Mouse (Mus musculus) Patski (cell line): ENCODE results near the gene Mrpl16. TPM values are rescaled to one million over a fixed set of nuclear protein-coding genes. Genes with fewer than 3 reads are reported as not detected.
A peak's percentile ranks its signal among the peaks of the same experiment; 100 is the strongest.

Source experiments
- ATAC-seq: fragments of 100-300 bp; one replicate; pipeline ENCODE4 v1.8.0; 2021
- CTCF ChIA-PET: fragments of 350-600 bp; sonication (Branson Sonifier 250); formaldehyde crosslinking; loops from one replicate; lab custom pipeline; 2022; ENCODE audit warnings: inconsistent platforms; lab: Charles Lee
- POLR2A ChIA-PET: fragments of 350-600 bp; sonication (Branson Sonifier 250); formaldehyde crosslinking; loops from one replicate; lab custom pipeline; 2022; ENCODE audit warnings: antibody characterized with exemption, inconsistent platforms; lab: Charles Lee
- DNase-seq: peaks from one replicate; pipeline ENCODE4 v3.0.0-alpha.2; 2011; ENCODE audit warnings: low read depth, low spot score
- H3K27me3 ChIP-seq: fragments of 371-371 bp; one replicate; pipeline ENCODE4 v1.5.1; 2021
- CTCF ChIP-seq: fragments of 100-300 bp; IDR thresholded peaks from one replicate; pipeline ENCODE4 v1.5.1; 2021
- in situ Hi-C: fragments of 300-500 bp; cut with MboI; formaldehyde crosslinking; loops from 3 replicates; pipeline ENCODE4 v1.11.1; 2018; ENCODE audit warnings: low pct_unique_long_range_greater_than_20kb, mixed read lengths
- polyA plus RNA-seq: library from polyadenylated mRNA; unstranded; gene quantifications from one replicate; pipeline ENCODE4 v1.2.3, GENCODE M21; 2021

The Mrpl16 gene
- polyA plus RNA-seq, 1 experiment from 2014 or later = 76.0 TPM

- no peaks in the 10 kb centered on the region for H3K27me3 ChIP-seq
- no peak for ATAC-seq
- TF ChIP-seq CTCF = no peak
- POLR2A ChIA-PET = no interaction called here
- DNase-seq = no peak
- in situ Hi-C loops = loop anchor here (5.0 kb wide), 2 partner anchors 159 to 414 kb away; no protein-coding TSS in a partner anchor
- CTCF ChIA-PET = interaction anchor here (3.8 kb wide), 1 partner anchor 159 kb away, joined by 20 read pairs; no protein-coding TSS in a partner anchor
Measured at GRCm38 (mm10) chr19:11766413-11766812, 3.8 kb upstream of the Mrpl16 start.

- CTCF ChIA-PET = interaction anchor here (0.7 to 3.3 kb wide), 14 partner anchors 11 to 412 kb away, joined by 3 to 31 read pairs (median 4); partner anchors contain the start of genes Ms4a2, Ms4a6d and Stx3
- peak; percentile 66 for ATAC-seq
- no peak for DNase-seq
- POLR2A ChIA-PET = no interaction called here
- peak; percentile 98 for TF ChIP-seq CTCF
- H3K27me3 ChIP-seq = no peaks in the 10 kb centered on the region
- in situ Hi-C loops = loop anchor here (5.0 kb wide), 2 partner anchors 161 to 416 kb away; no protein-coding TSS in a partner anchor
Measured at GRCm38 (mm10) chr19:11768163-11768562, 2.0 kb upstream of the Mrpl16 start.

GRCm38 (mm10) chr19:11769257-11769920, 802 bp upstream of the Mrpl16 start:
- no peaks in the 10 kb centered on the region for H3K27me3 ChIP-seq
- no peak for TF ChIP-seq CTCF
- POLR2A ChIA-PET = interaction anchor here (0.8 to 1.1 kb wide), 2 partner anchors 125 to 155 kb away, joined by 3 to 4 read pairs; no protein-coding TSS in a partner anchor
- CTCF ChIA-PET = interaction anchor here (1.1 to 3.3 kb wide), 7 partner anchors 50 to 413 kb away, joined by 3 to 31 read pairs (median 19); partner anchors contain the start of genes Ms4a6d and Stx3
- no peak for DNase-seq
- no peak for ATAC-seq
- in situ Hi-C loops = loop anchor here (5.0 kb wide), 2 partner anchors 162 to 417 kb away; no protein-coding TSS in a partner anchor

- in situ Hi-C loops = loop anchor here (5.0 to 25.0 kb wide), 3 partner anchors 145 to 1010 kb away; partner anchors contain the start of genes Lpxn and Zfp91
- peak; percentile 74 for TF ChIP-seq CTCF
- peak; percentile 46 for ATAC-seq
- POLR2A ChIA-PET = interaction anchor here (0.7 kb wide), 2 partner anchors 136 to 166 kb away, joined by 3 read pairs; no protein-coding TSS in a partner anchor
- CTCF ChIA-PET = interaction anchor here (0.7 to 3.8 kb wide), 13 partner anchors 8 to 242 kb away, joined by 3 to 24 read pairs (median 4); partner anchors contain the start of gene Stx3
- no peaks in the 10 kb centered on the region for H3K27me3 ChIP-seq
- DNase-seq = no peak
Measured at GRCm38 (mm10) chr19:11777191-11777865, 7.1 kb downstream of the Mrpl16 start.

- no peak for TF ChIP-seq CTCF
- ChIA-PET POLR2A (interaction anchor here (0.5 to 0.7 kb wide), 2 partner anchors 11 to 84 kb away, joined by 3 to 6 read pairs; no protein-coding TSS in a partner anchor), CTCF (interaction anchor here (1.3 to 1.8 kb wide), 5 partner anchors 9 to 311 kb away, joined by 3 to 4 read pairs (median 3); no protein-coding TSS in a partner anchor)
- DNase-seq (no peak), ATAC-seq (no peak)
- in situ Hi-C loops = loop anchor here (25.0 kb wide), 2 partner anchors 702 to 1002 kb away; partner anchors contain the start of genes Lpxn and Zfp91
- no peaks in the 10 kb centered on the region for H3K27me3 ChIP-seq
Measured at GRCm38 (mm10) chr19:11785409-11786154, 15.4 kb downstream of the Mrpl16 start.

- no peak for TF ChIP-seq CTCF
- DNase-seq = no peak
- H3K27me3 ChIP-seq = no peaks in the 10 kb centered on the region
- ATAC-seq = no peak
- ChIA-PET CTCF (interaction anchor here (1.0 to 2.6 kb wide), 2 partner anchors 9 to 17 kb away, joined by 3 to 6 read pairs; no protein-coding TSS in a partner anchor), POLR2A (no interaction called here)
- in situ Hi-C loops = loop anchor here (25.0 kb wide), 2 partner anchors 699 to 999 kb away; partner anchors contain the start of genes Lpxn and Zfp91
Measured at GRCm38 (mm10) chr19:11787826-11788225, 17.6 kb downstream of the Mrpl16 start.

- TF ChIP-seq CTCF = no peak
- ATAC-seq (no peak), DNase-seq (no peak)
- POLR2A ChIA-PET = no interaction called here
- no peaks in the 10 kb centered on the region for H3K27me3 ChIP-seq
- in situ Hi-C loops = loop anchor here (25.0 kb wide), 2 partner anchors 698 to 998 kb away; partner anchors contain the start of genes Lpxn and Zfp91
- CTCF ChIA-PET = interaction anchor here (0.9 to 2.6 kb wide), 4 partner anchors 10 to 31 kb away, joined by 3 to 6 read pairs (median 4); no protein-coding TSS in a partner anchor
Measured at GRCm38 (mm10) chr19:11788876-11789275, 18.7 kb downstream of the Mrpl16 start.

GRCm38 (mm10) chr19:11791825-11792224, 21.6 kb downstream of the Mrpl16 start:
- in situ Hi-C loops = loop anchor here (25.0 kb wide), 2 partner anchors 695 to 995 kb away; partner anchors contain the start of genes Lpxn and Zfp91
- no peak for DNase-seq
- POLR2A ChIA-PET = no interaction called here

GRCm38 (mm10) chr19:11793741-11794359, 23.7 kb downstream of the Mrpl16 start:
- no peak for TF ChIP-seq CTCF
- POLR2A ChIA-PET = no interaction called here

More at GRCm38 (mm10) chr19:11791825-11792224, 21.6 kb downstream of the Mrpl16 start:
- ATAC-seq = no peak
- CTCF ChIA-PET = interaction anchor here (1.3 kb wide), 1 partner anchor 15 kb away, joined by 3 read pairs; no protein-coding TSS in a partner anchor
- no peak for TF ChIP-seq CTCF
- no peaks in the 10 kb centered on the region for H3K27me3 ChIP-seq

More at GRCm38 (mm10) chr19:11793741-11794359, 23.7 kb downstream of the Mrpl16 start:
- CTCF ChIA-PET = no interaction called here
- in situ Hi-C loops = loop anchor here (25.0 kb wide), 2 partner anchors 693 to 993 kb away; partner anchors contain the start of genes Lpxn and Zfp91
- H3K27me3 ChIP-seq = no peaks in the 10 kb centered on the region
- DNase-seq (no peak), ATAC-seq (no peak)
